13 mouse cellular contexts compared by ENCODE assay signal in the genomic region with DNA sequence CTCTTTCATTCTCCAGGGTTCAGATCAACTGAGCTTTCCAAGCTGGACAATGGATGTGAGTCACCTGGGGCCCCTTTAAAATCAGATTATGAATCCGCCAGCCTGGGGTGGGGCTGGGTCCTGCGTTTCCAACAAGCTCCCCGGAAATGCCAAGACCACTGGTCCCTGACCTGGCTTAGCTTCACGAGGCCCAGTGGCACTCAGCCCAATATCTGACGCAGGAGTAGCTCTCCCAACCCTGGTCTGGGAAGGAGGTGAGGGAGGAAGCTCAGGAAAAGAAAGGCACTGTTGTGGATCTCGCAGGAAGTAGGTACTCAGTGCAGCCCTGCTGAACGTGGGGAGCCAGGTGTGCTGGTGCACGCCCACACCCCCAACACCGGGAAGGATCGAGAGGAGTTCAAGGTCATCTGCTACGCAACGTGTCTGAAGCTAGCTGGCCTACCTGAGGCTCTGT. TPM values are rescaled to one million over a fixed set of nuclear protein-coding genes. Genes with fewer than 3 reads are reported as not detected.
DNase-seq lines count a peak whose midpoint lies in the region; TF ChIP-seq lines count a peak whose summit lies in the region.
"Had no signal": no experiment of that assay in that cellular context is flagged by ENCODE, and none has a peak within 500 bp of the region (broad histone marks: within the 10 kb centered on the region; RNA-seq: fewer than 3 reads in every experiment).

No protein-coding gene starts in this region.

- H3K4me1 ChIP-seq in ES-Bruce4 (ENCODE audit: control insufficient read depth, insufficient read depth, low read length): peaks cover 13% of the 10 kb centered on the region

- H3K4me3 ChIP-seq in ES-Bruce4 (ENCODE audit: low read depth, low read length): no peak overlapping the region
- H3K4me3 ChIP-seq: liver, embryonic 13.5 days had no signal

- no peak overlapping the region for H3K27ac ChIP-seq in ES-Bruce4 (ENCODE audit: insufficient read depth, low read length)
- H3K27ac ChIP-seq: liver, embryonic 13.5 days had no signal

- intact Hi-C loops in heart, postnatal 25 days (cut with DNase I): no loop called here

- no peaks in the 10 kb centered on the region for H3K9me3 ChIP-seq in ES-Bruce4 (replicated peaks; ENCODE audit: control insufficient read depth, insufficient read depth, low read length, poor library complexity, severe bottlenecking)
- H3K9me3 ChIP-seq: liver, embryonic 13.5 days had no signal

- H3K27me3 ChIP-seq in ES-Bruce4 (ENCODE audit: control insufficient read depth, insufficient read depth, low read length, poor library complexity, severe bottlenecking): no peaks in the 10 kb centered on the region

- DNase-seq in heart, postnatal 4 days: peak; percentile 39
- no peak for DNase-seq in heart, postnatal 25 days (ENCODE audit: low spot score)
- peak; percentile 76 for DNase-seq in adrenal gland, postnatal 36 days
- DNase-seq in kidney, postnatal 14 days: peak; percentile 67
- no peak for DNase-seq in yolk sac, embryonic 10.5 days (ENCODE audit: low spot score)
- no peak for DNase-seq in gastrocnemius, postnatal 4 days (ENCODE audit: low spot score in 2 of 2)
- DNase-seq in frontal cortex, postnatal 25 days (ENCODE audit: low spot score in 2 of 2): no peak
- DNase-seq: cerebellum, adult 8-10 months; liver, embryonic 13.5 days; thymus, adult 18-20 months had no signal

- TF ChIP-seq POLR2A in ES-Bruce4 (IDR thresholded peaks at IDR 0.05; ENCODE audit: insufficient read depth, low read length): no peak

- TF ChIP-seq CTCF in ES-Bruce4 (IDR thresholded peaks at IDR 0.05; ENCODE audit: low read depth, low read length): no peak

- H3K36me3 ChIP-seq in ES-Bruce4 (ENCODE audit: control insufficient read depth, insufficient read depth, low read length, poor library complexity, severe bottlenecking): no peaks in the 10 kb centered on the region
- H3K36me3 ChIP-seq: liver, embryonic 13.5 days had no signal

- H3K9ac ChIP-seq in ES-Bruce4 (ENCODE audit: low read depth, poor library complexity, severe bottlenecking): no peak overlapping the region
- H3K9ac ChIP-seq: liver, embryonic 13.5 days had no signal

- peak; percentile 68; the same call in 1 of the 2 replicates for TF ChIP-seq EP300 in ES-Bruce4 (IDR thresholded peaks at IDR 0.05; ENCODE audit: insufficient read depth, low read depth, low read length)

RNA-seq across cellular contexts. Expression of a gene that starts 18.2 kb away (rescaled TPM):
- 1 to 10 TPM; 9.3 to 9.9 TPM for total RNA-seq in heart, postnatal 4 days (2021)
- total RNA-seq in heart, postnatal 25 days (2021): 10 to 100 TPM; 15.5 to 20.5 TPM
- polyA plus RNA-seq in ES-Bruce4 (2011; ENCODE audit: insufficient read depth, insufficient read length, low read depth, missing spikeins): 0.18 TPM in 1 of 2 replicates, not detected in the other
- total RNA-seq in adrenal gland, postnatal 36 days (2021): 100 to 1,000 TPM; 110 to 137 TPM
- under 1 TPM; 0.61 to 0.78 TPM for total RNA-seq in gastrocnemius, postnatal 4 days (2021)

RNA-seq across cellular contexts. Expression of a gene that starts 23.8 kb away (rescaled TPM):
- not detected for total RNA-seq in heart, postnatal 4 days (2021)
- not detected for total RNA-seq in heart, postnatal 25 days (2021)
- not detected in 2 replicates for polyA plus RNA-seq in ES-Bruce4 (2011; ENCODE audit: insufficient read depth, insufficient read length, low read depth, missing spikeins)
- under 1 TPM in 1 of 2 experiments, not detected in 1; 0.13 TPM for total RNA-seq in adrenal gland, postnatal 36 days (2021)
- 10 to 100 TPM; 64.5 to 81.3 TPM for total RNA-seq in gastrocnemius, postnatal 4 days (2021)
- total RNA-seq: layer of hippocampus, postnatal 10 days had no signal
- polyA plus RNA-seq: activated CD4-positive, CD25-positive, alpha-beta regulatory T cell, adult 4 months had no signal

RNA-seq across cellular contexts. Expression of a gene that starts 35.1 kb away (rescaled TPM):
- total RNA-seq in heart, postnatal 4 days (2021): under 1 TPM; 0.33 to 0.65 TPM
- total RNA-seq in heart, postnatal 25 days (2021): under 1 TPM; 0.34 to 0.92 TPM
- 1.3 and 1.8 TPM in 2 replicates for polyA plus RNA-seq in ES-Bruce4 (2011; ENCODE audit: insufficient read depth, insufficient read length, low read depth, missing spikeins)
- 1 to 10 TPM; 1.3 to 1.7 TPM for total RNA-seq in adrenal gland, postnatal 36 days (2021)
- 10 to 100 TPM in 1 of 2 experiments, 1 to 10 TPM in 1; 9.7 to 12.8 TPM for total RNA-seq in gastrocnemius, postnatal 4 days (2021)
- polyA plus RNA-seq: activated CD4-positive, CD25-positive, alpha-beta regulatory T cell, adult 4 months had no signal

Comparison
In these comparisons a context has a peak if more than half of its experiments do, and no peak if none do; other contexts are left out.
1. DNase-seq: peak in heart, postnatal 4 days (single experiment), adrenal gland, postnatal 36 days (2 of 2) and kidney, postnatal 14 days (single experiment); none in heart, postnatal 25 days (single experiment), yolk sac, embryonic 10.5 days (single experiment), gastrocnemius, postnatal 4 days (0 of 2) and frontal cortex, postnatal 25 days (0 of 2).
2. RNA of a gene that starts 18.2 kb away (total RNA-seq): 110 to 137 TPM in adrenal gland, postnatal 36 days, 15.5 to 20.5 TPM in heart, postnatal 25 days and 9.3 to 9.9 TPM in heart, postnatal 4 days; 0.61 to 0.78 TPM in gastrocnemius, postnatal 4 days; every median in the first group is over 4 times any median in the second.
3. RNA of a gene that starts 23.8 kb away (total RNA-seq): 64.5 to 81.3 TPM in gastrocnemius, postnatal 4 days; 0.13 TPM in adrenal gland, postnatal 36 days, not detected in heart, postnatal 25 days and not detected in heart, postnatal 4 days; every median in the first group is over 10 times any median in the second.